Mouse (Mus musculus) heart, embryonic 10.5 days (tissue): Measurements from ENCODE around the gene Tjp2. TPM values are rescaled to one million over a fixed set of nuclear protein-coding genes. Genes with fewer than 3 reads are reported as not detected.

Experiments
- DNase-seq: peaks from one replicate; pipeline ENCODE4 v3.0.0-alpha.2; 2017; ENCODE audit warnings: low spot score
- H3K27ac ChIP-seq: fragments of 300-500 bp; sonication (generic); 2 replicates; pipeline ENCODE4 v1.5.1; 2016; ENCODE audit warnings: mild to moderate bottlenecking
- H3K27me3 ChIP-seq: fragments of 300-500 bp; sonication (generic); 2 replicates; pipeline ENCODE4 v1.6.1; 2016; ENCODE audit warnings: mild to moderate bottlenecking; ENCODE audit not compliant: poor library complexity, insufficient read depth, severe bottlenecking
- H3K36me3 ChIP-seq: fragments of 300-500 bp; sonication (generic); 2 replicates; pipeline ENCODE4 v1.6.1; 2016; ENCODE audit warnings: mild to moderate bottlenecking, moderate library complexity
- H3K4me1 ChIP-seq: fragments of 300-500 bp; sonication (generic); 2 replicates; pipeline ENCODE4 v1.6.1; 2016; ENCODE audit warnings: mild to moderate bottlenecking
- H3K4me3 ChIP-seq: fragments of 300-500 bp; sonication (generic); 2 replicates; pipeline ENCODE4 v1.5.1; 2016; ENCODE audit warnings: mild to moderate bottlenecking, moderate library complexity
- H3K9me3 ChIP-seq: fragments of 300-500 bp; sonication (generic); 2 replicates; pipeline ENCODE4 v1.6.1; 2016; ENCODE audit warnings: mild to moderate bottlenecking, moderate library complexity
- WGBS: fragments of 180-500 bp; shearing (Covaris S2); methylation state at CpG from one replicate; pipeline ENCODE4 v1.1.7; 2016; 5-methylcytosine and 5-hydroxymethylcytosine counted together
- polyA plus RNA-seq: library from polyadenylated mRNA; unstranded; fragments of >200 nt; fragmentation: Nextera tagmentation; extraction: Ambion mirVana; gene quantifications from 2 replicates; pipeline ENCODE4 v1.2.1, GENCODE M21; 2016

Gene Tjp2
- 31.2 and 33.9 TPM in 2 replicates for polyA plus RNA-seq

DNA sequence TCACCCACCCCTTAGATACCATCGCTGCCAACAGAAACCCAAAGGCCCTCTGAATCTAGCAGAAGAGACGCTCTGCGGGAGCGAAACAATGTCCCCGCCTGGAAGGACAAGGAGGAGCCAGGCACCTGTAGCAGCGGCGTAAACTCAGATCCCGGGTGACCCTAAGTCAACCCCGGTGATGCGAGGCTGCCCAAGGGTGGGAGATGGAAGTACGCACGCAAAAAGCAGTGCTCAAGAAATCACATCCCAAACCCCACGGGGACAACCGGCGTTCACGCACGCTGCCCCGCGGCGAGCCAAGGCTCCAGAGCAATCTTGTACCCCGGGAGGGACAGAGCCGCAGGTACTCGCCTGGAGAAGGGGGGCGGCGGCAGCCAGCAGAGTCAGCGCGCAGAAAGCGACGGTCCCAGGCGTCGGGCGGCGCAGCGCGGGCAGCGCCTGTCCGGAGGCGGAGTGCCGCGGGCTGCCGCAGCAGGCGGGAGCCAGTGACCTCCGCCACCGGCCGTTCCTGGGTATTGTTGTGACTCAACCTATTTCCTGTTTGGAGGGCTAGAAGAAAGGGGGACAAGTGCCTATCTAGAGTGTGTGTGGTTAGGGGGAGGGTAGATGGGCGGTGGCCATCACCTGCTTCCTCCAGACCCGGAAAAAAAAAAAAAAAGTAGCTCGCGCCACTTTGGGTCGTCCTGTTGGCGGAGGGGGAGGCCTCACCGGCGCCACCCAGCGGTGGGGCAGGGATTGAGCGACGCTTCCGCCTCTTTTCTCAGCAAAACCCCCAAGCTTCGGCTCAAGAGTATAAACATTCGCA, at the start of gene Tjp2:
TSS of gene Tjp2 (minus strand) at position 531 of the 805 bp plus-strand sequence.
- DNase-seq = no peak
- no peaks in the 10 kb centered on the region for H3K9me3 ChIP-seq
- no peaks in the 10 kb centered on the region for H3K27me3 ChIP-seq
- no peaks in the 10 kb centered on the region for H3K36me3 ChIP-seq
- H3K27ac ChIP-seq = peak within 1 kb of the TSS; percentile 88
- H3K4me1 ChIP-seq = peaks cover 15% of the 10 kb centered on the region; the same call in 1 of the 2 replicates
- peak within 1 kb of the TSS; percentile 68 for H3K4me3 ChIP-seq
- WGBS = under 1% methylated on average over 59 of the region's 59 CpGs

DNA sequence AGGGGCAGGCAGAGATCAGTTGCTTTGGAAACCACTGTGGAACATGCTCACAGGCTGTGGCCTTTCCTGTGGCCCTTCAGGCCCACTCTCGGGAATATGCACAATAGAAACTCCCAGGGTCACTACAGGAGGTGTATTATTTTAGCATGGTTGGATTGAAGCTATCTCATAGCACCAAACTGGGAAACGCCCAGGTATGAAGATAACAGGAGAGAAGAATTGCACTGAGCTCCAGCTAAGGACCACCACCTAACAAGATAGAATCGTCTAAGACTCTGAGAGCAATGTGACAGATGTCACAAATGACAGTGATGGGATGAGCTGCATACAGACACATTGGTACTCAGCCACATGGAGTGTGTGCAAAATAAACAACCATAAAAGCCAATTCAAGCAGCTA, 49.5 kb upstream of the Tjp2 start:
- no peak for DNase-seq
- H3K36me3 ChIP-seq = peaks cover 46% of the 10 kb centered on the region
- no peaks in the 10 kb centered on the region for H3K9me3 ChIP-seq
- H3K4me3 ChIP-seq = no peak overlapping the region
- no peaks in the 10 kb centered on the region for H3K27me3 ChIP-seq
- H3K4me1 ChIP-seq = peaks cover 11% of the 10 kb centered on the region
- no peak overlapping the region for H3K27ac ChIP-seq
- WGBS = 69% methylated on average over 3 of the region's 3 CpGs

DNA sequence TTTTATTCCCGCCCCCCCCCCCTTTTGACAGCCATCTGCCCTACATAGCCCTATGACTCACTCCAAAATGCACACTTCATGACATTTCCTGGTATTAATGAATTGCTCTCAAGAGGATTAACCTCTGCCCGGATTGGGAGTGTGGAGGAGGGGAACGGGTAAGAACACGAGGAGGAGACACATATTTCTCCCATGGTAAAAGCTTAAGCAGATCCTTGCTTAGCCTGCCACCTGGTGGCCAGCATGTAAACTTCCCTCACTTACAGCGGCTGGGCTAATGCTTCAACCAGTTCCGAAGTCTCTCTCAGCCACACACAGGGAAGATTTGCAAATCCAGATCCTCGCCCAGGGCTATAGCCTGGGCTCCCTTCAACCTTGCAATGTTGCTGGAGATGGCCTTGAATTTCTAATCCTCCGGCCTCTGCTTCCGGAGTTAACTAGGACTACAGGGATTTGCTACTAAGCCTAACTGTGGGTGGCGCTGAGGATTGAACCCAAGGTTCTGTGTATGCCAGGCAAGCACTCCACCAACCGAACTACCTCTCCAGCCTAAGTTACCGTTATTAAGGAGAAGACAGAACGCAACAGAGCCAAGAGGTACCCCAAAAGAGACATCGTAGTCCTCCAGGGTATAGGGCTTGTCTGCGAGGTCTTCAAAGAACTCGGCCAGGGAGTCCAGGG, 47.1 kb upstream of the Tjp2 start:
- DNase-seq = peak; percentile 90
- H3K27me3 ChIP-seq = no peaks in the 10 kb centered on the region
- H3K9me3 ChIP-seq = no peaks in the 10 kb centered on the region
- 46% methylated on average over 16 of the region's 16 CpGs for WGBS
- peaks cover 5% of the 10 kb centered on the region; the same call in 1 of the 2 replicates for H3K4me1 ChIP-seq
- H3K27ac ChIP-seq = no peak overlapping the region
- H3K36me3 ChIP-seq = peaks cover 51% of the 10 kb centered on the region
- no peak overlapping the region for H3K4me3 ChIP-seq

DNA sequence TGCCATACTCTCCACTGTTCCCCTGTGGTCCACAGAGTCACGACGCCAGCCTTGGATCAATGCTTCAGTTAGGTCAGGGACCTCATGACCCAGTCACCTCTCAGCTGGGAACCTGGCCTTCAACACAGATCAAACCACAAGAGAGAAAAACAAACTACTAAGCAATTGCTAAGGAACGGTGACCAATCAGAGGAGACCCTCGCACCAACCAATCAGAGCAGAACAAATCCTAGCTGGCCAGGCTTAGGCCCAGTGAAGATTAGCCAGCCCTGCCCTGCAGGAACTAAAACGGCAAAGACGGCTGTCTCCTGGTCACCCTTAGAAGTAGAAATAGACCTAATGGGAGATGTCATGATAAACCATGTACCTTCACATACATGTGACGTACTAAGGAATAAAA, 46.5 kb upstream of the Tjp2 start:
- no peak for DNase-seq
- peaks cover 5% of the 10 kb centered on the region; the same call in 1 of the 2 replicates for H3K4me1 ChIP-seq
- H3K4me3 ChIP-seq = no peak overlapping the region
- H3K36me3 ChIP-seq = peaks cover 48% of the 10 kb centered on the region
- H3K27ac ChIP-seq = no peak overlapping the region
- WGBS = 46% methylated on average over 7 of the region's 7 CpGs
- H3K27me3 ChIP-seq = no peaks in the 10 kb centered on the region
- no peaks in the 10 kb centered on the region for H3K9me3 ChIP-seq

DNA sequence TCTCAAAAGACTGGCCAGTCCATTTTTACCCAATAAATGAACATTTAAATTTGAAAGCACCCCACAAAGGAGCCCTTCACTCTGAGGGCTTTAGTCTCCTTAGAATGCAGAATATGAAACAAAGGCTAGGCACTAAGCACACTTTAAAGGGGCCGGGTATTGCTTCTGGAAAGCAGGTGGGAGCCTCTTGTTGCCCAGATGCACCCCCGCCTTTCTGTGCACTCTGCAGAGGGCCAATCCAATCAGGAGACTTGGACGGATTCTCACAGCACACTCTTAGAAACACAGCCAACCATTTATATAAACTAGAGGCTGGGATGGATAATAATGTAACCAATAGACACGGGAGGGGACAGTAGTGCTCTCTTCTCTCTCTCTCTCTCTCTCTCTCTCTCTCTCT, 43.7 kb upstream of the Tjp2 start:
- Histone ChIP-seq H3K27me3 (no peaks in the 10 kb centered on the region), H3K36me3 (peaks cover 61% of the 10 kb centered on the region), H3K9me3 (no peaks in the 10 kb centered on the region), H3K27ac (no peak overlapping the region), H3K4me3 (no peak overlapping the region), H3K4me1 (peaks cover 5% of the 10 kb centered on the region; the same call in 1 of the 2 replicates)
- DNase-seq = no peak
- WGBS = 82% methylated on average over 4 of the region's 4 CpGs

DNA sequence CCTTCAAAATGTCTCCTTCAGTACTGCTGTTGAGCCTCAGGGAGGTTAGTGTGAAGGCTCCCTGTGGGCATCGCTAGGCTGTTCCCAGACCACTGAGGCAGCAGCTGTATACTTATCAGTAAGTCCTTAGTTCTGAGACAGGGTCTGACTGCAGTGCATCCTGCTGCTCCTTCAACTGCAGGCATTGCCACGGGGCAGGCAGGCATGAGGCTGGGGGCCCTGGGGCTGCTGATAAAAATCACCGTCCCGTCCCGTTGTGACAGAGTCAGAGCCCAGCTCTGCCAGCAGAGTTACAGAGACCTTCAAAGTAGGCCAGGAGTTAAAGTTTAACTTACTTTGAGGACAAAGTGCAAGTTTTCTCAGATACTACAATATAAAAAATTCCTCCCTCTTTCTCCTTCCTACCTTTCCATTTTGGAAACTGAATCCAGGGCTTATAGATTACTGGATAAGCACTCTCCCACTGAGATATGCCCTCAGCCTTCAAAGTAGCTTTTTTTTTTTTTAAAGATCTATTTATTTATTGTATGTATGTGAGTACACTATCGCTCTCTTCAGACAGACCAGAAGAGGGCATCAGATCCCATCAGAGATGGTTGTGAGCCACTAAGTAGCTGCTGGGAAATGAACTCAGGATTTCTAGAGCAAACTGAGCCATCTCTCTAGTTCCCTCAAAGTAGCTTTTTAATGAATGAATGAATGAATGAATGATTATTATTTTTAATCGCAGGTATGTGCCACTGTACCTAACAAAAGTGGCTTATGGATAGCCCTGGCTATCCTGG, 41.4 kb upstream of the Tjp2 start:
- H3K36me3 ChIP-seq = peaks cover 69% of the 10 kb centered on the region

DNA sequence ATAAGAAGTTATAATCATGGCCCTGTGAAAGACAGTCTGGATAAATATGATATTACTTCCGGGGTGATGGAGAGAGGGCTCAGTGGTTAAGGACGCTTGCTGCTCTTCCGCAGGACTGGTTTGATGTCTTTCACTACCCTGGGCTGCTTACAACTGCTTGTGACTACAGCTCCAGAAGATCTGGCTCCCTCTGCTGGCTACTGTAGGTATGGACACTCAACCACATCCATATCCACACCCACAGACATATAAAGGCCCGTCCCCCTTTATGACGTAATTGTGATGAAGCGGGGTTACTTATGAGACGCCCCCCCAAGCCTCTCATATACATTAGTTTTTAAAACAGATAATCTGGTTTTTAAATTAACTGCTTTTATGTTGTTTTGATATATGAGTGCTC, 40.2 kb upstream of the Tjp2 start:
- peak; percentile 85 for DNase-seq
- 53% methylated on average over 7 of the region's 7 CpGs for WGBS
- Histone ChIP-seq H3K27ac (no peak overlapping the region), H3K4me3 (no peak overlapping the region), H3K27me3 (no peaks in the 10 kb centered on the region), H3K36me3 (peaks cover 66% of the 10 kb centered on the region), H3K4me1 (peaks cover 5% of the 10 kb centered on the region; the same call in 1 of the 2 replicates), H3K9me3 (no peaks in the 10 kb centered on the region)

More for the DNA sequence above, 41.4 kb upstream of the Tjp2 start:
- Histone ChIP-seq H3K27me3 (no peaks in the 10 kb centered on the region), H3K4me3 (no peak overlapping the region), H3K4me1 (peaks cover 4% of the 10 kb centered on the region; the same call in 1 of the 2 replicates), H3K9me3 (no peaks in the 10 kb centered on the region), H3K27ac (no peak overlapping the region)
- 82% methylated on average over 7 of the region's 7 CpGs for WGBS
- DNase-seq = no peak

DNA sequence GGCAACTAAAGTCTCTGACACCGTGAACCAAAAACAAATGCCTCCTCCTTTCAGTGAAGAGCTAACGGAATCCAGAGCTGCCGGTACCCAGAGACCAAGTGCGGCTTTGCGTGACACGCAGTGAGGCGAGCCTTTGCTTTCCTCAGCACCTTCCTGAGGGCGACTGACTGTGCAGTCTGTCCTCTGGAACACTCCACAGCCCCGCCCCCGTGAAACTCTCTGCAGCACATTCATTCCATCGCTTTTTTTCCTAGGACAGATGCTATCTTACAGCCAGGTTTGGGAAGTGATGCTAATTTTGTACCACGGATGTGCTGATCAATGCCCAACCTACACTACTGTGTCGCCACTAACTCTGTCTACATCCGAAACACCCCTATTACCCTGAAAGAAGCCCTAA, 37.9 kb upstream of the Tjp2 start:
- Histone ChIP-seq H3K9me3 (no peaks in the 10 kb centered on the region), H3K27me3 (no peaks in the 10 kb centered on the region), H3K4me3 (no peak overlapping the region), H3K27ac (no peak overlapping the region), H3K4me1 (peaks cover 9% of the 10 kb centered on the region; the same call in 1 of the 2 replicates), H3K36me3 (peaks cover 60% of the 10 kb centered on the region)
- 87% methylated on average over 14 of the region's 14 CpGs for WGBS
- no peak for DNase-seq

DNA sequence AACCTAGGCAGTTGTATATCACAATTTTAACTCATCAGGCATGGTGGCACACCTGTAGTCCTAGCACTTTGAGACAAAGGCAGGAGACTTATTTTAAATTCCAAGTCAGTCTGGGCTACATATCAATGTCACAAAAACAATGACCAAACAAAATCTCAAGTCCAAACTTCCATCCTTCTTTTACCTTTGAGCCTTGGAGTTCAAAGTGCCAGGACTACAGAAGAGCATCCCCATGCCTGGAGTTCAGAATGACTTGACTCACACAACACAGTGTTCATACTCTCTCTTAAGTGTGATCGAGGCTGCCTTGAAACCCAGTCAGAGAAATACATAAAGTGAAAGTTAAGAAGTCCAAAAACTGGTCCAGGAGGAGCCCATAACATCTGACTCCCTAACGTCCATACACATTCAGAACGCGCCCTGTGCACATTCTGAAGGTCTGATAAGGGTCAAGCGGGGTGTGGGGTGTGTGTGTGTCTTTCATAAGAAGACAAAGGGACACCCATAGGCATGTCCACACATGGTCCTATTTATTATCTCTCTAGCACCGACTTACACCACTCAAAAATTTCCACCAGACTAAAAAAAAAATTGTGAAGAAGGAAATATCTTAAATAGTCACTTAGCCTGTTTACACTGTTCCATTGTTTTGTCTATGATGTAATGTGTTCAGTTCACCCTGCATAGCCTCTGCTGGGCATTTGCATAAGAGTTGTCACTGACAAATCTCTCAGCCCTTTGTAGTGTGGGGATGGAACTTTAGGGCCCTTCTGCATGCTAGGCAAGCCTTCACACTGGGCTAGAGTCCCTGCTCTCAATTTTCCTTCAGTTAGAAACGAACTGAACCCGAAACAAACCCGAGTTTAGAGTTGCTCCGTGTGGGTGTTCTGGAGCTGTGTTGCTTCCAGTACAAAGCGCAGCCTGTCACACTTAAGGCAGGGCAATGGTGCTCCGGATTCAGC, 34.8 kb upstream of the Tjp2 start:
- no peak overlapping the region for H3K27ac ChIP-seq
- peaks cover 38% of the 10 kb centered on the region for H3K36me3 ChIP-seq
- WGBS = 72% methylated on average over 12 of the region's 12 CpGs
- H3K9me3 ChIP-seq = no peaks in the 10 kb centered on the region
- no peak for DNase-seq
- H3K4me1 ChIP-seq = peaks cover 9% of the 10 kb centered on the region; the same call in 1 of the 2 replicates
- no peaks in the 10 kb centered on the region for H3K27me3 ChIP-seq
- no peak overlapping the region for H3K4me3 ChIP-seq

DNA sequence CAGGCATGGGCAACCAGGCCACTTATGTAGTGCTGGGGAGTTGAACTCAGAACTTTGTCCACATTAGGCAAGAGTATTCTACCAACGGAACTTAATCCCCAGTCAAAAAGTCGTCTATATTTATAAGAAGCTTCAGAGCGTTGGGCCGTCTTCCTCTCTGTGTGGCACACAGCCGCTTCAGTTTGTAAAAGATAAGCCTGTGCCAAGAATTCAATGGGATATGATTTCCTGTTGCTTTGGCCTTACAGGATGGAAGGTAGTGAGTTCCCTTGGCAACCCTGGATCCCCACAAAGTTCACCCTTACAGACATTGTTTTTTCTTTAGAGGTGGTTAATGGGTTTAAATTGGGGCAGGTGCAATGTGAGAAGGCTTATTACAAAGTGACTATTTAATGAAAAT, 33.5 kb upstream of the Tjp2 start:
- Histone ChIP-seq H3K27me3 (no peaks in the 10 kb centered on the region), H3K4me3 (no peak overlapping the region), H3K9me3 (no peaks in the 10 kb centered on the region), H3K4me1 (peaks cover 14% of the 10 kb centered on the region), H3K27ac (no peak overlapping the region; the same call in 1 of the 2 replicates), H3K36me3 (peaks cover 30% of the 10 kb centered on the region)
- DNase-seq = no peak
- WGBS = 62% methylated on average over 5 of the region's 5 CpGs

DNA sequence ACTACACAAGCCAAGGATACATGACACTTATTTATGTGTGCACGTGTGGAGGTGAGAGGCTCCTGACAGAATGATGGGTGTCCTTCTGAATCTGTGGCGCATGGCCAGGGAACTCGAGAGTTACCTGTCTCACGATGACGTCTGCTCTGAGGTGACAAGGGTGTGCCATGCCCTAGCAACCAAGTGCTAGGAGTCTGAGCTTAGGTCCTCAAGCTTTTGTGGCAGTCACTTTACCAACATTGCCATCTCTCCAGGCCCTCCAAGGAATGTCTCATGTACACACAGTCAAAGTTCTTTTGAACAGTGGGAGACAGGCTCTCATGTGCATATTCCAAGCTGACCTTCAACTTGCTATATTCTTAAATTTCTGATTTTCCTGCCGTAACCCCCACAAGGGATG, 33.1 kb upstream of the Tjp2 start:
- Histone ChIP-seq H3K4me3 (no peak overlapping the region), H3K27me3 (no peaks in the 10 kb centered on the region), H3K9me3 (no peaks in the 10 kb centered on the region), H3K27ac (no peak overlapping the region; the same call in 1 of the 2 replicates), H3K4me1 (peaks cover 14% of the 10 kb centered on the region), H3K36me3 (peaks cover 28% of the 10 kb centered on the region)
- WGBS = 86% methylated on average over 6 of the region's 6 CpGs
- DNase-seq = no peak
